ENCODE assay signal across 8 mouse cellular contexts in the genomic region with DNA sequence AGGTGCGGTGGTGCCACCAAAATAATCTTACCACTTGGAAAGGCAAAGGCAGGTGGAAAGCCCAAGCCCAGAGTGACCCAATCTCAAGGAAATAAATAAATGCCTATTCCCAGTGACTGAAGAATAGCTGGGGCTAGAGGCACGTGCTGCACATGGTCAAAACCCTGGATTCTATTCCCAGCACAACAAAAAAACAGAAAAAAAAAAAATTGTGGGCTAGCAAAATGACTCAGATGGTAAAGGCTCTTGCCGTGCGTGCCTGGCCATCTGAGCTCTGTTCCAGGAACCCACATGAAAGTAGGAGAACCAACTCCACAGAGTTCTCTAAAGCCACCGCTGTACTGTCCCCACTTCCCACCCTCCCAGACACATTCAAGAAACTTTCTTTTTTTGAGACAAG. TPM values are rescaled to one million over a fixed set of nuclear protein-coding genes. Genes with fewer than 3 reads are reported as not detected.
DNase-seq lines count a peak whose midpoint lies in the region; ATAC-seq and TF ChIP-seq lines count a peak whose summit lies in the region.

No protein-coding gene starts in this region.

- H3K27ac ChIP-seq in kidney, adult 2 months (ENCODE audit: insufficient read depth, low read depth, low read length) = peak overlapping the region; percentile 52; the same call in 1 of the 2 replicates
- H3K27ac ChIP-seq in hindbrain, embryonic 16.5 days (ENCODE audit: low read depth, low read length) = no peak overlapping the region
- H3K27ac ChIP-seq in midbrain, embryonic 15.5 days = no peak overlapping the region

- WGBS in kidney, adult 2 months = 56% methylated on average over 5 of the region's 5 CpGs
- 75% methylated on average over 5 of the region's 5 CpGs for WGBS in hindbrain, embryonic 16.5 days
- WGBS in midbrain, embryonic 15.5 days = 79% methylated on average over 5 of the region's 5 CpGs

- ATAC-seq in hindbrain, embryonic 16.5 days = no peak
- no peak for ATAC-seq in midbrain, embryonic 15.5 days (replicated peaks)

- no peak for DNase-seq in kidney, adult 2 months
- no peak for DNase-seq in kidney, adult 9 months
- DNase-seq in NIH3T3 (ENCODE audit: low read depth) = peak; percentile 31
- no peak for DNase-seq in cerebellum, postnatal 14 days
- DNase-seq in adrenal gland, postnatal 10 days = no peak
- no peak for DNase-seq in spleen, adult 12 weeks (ENCODE audit: low spot score)

- no peaks in the 10 kb centered on the region for H3K9me3 ChIP-seq in hindbrain, embryonic 16.5 days (ENCODE audit: control insufficient read depth, low read length)
- H3K9me3 ChIP-seq in midbrain, embryonic 15.5 days = no peaks in the 10 kb centered on the region

- peak overlapping the region; percentile 84 for H3K4me2 ChIP-seq in hindbrain, embryonic 16.5 days (ENCODE audit: low read length)
- H3K4me2 ChIP-seq in midbrain, embryonic 15.5 days = peak overlapping the region; percentile 64

- H3K4me3 ChIP-seq in kidney, adult 2 months (ENCODE audit: insufficient read depth, low read depth, low read length) = no peak overlapping the region; the same call in 1 of the 2 replicates
- H3K4me3 ChIP-seq in hindbrain, embryonic 16.5 days (ENCODE audit: low read length) = no peak overlapping the region
- no peak overlapping the region for H3K4me3 ChIP-seq in midbrain, embryonic 15.5 days

- no peak overlapping the region for H3K9ac ChIP-seq in hindbrain, embryonic 16.5 days (ENCODE audit: low read depth, low read length)
- H3K9ac ChIP-seq in midbrain, embryonic 15.5 days = no peak overlapping the region

- no peaks in the 10 kb centered on the region for H3K36me3 ChIP-seq in kidney, adult 2 months (ENCODE audit: control insufficient read depth, insufficient read depth, low read length)
- no peaks in the 10 kb centered on the region for H3K36me3 ChIP-seq in hindbrain, embryonic 16.5 days (ENCODE audit: control insufficient read depth, insufficient read depth, low read length)
- no peaks in the 10 kb centered on the region for H3K36me3 ChIP-seq in midbrain, embryonic 15.5 days (replicated peaks)

- no peak for TF ChIP-seq CTCF in kidney, adult 2 months (conservative IDR thresholded peaks at IDR 0.05; ENCODE audit: insufficient read depth, insufficient read length, low read depth, low read length)

- TF ChIP-seq POLR2A in kidney, adult 2 months (IDR thresholded peaks at IDR 0.05; ENCODE audit: low read depth, low read length) = no peak

- H3K27me3 ChIP-seq in kidney, adult 2 months (replicated peaks; ENCODE audit: control insufficient read depth, insufficient read depth, low read length) = no peaks in the 10 kb centered on the region
- H3K27me3 ChIP-seq in hindbrain, embryonic 16.5 days (replicated peaks; ENCODE audit: control insufficient read depth, insufficient read depth, low read length) = no peaks in the 10 kb centered on the region
- no peaks in the 10 kb centered on the region for H3K27me3 ChIP-seq in midbrain, embryonic 15.5 days (replicated peaks)

- H3K4me1 ChIP-seq in kidney, adult 2 months (ENCODE audit: control insufficient read depth, insufficient read depth, low read length) = peaks cover 26% of the 10 kb centered on the region
- H3K4me1 ChIP-seq in hindbrain, embryonic 16.5 days (ENCODE audit: control insufficient read depth, insufficient read depth, low read depth, low read length) = peaks cover 4% of the 10 kb centered on the region; the same call in 1 of the 2 replicates
- peaks cover 19% of the 10 kb centered on the region for H3K4me1 ChIP-seq in midbrain, embryonic 15.5 days

RNA-seq across cellular contexts. Expression of a gene that starts 1.8 kb away (rescaled TPM):
- 19.5 and 25.2 TPM in 2 replicates for polyA plus RNA-seq in kidney, adult 2 months (2012; rRNA removed)
- 5.0 and 7.0 TPM in 2 replicates for polyA plus RNA-seq in hindbrain, embryonic 16.5 days (2015; fragmentation: Nextera tagmentation; extraction: Ambion mirVana)
- 8.7 and 8.9 TPM in 2 replicates for polyA plus RNA-seq in midbrain, embryonic 15.5 days (2015; fragmentation: Nextera tagmentation; extraction: Ambion mirVana)
- 10 to 100 TPM; 31.9 to 39.0 TPM for total RNA-seq in adrenal gland, postnatal 10 days (2021)

RNA-seq across cellular contexts. Expression of a gene that starts 43.2 kb away (rescaled TPM):
- polyA plus RNA-seq in kidney, adult 2 months (2012; rRNA removed) = 2.4 and 2.9 TPM in 2 replicates
- 14.7 and 15.2 TPM in 2 replicates for polyA plus RNA-seq in hindbrain, embryonic 16.5 days (2015; fragmentation: Nextera tagmentation; extraction: Ambion mirVana)
- polyA plus RNA-seq in midbrain, embryonic 15.5 days (2015; fragmentation: Nextera tagmentation; extraction: Ambion mirVana) = 15.9 and 17.7 TPM in 2 replicates
- 10 to 100 TPM in 1 of 2 experiments, 1 to 10 TPM in 1; 8.2 to 10.6 TPM for total RNA-seq in adrenal gland, postnatal 10 days (2021)
